Mouse (Mus musculus): ENCODE results near the gene Rfc4.
"Not testable (repeated sequence)": the region's sequence is repeated elsewhere in the genome, so short reads cannot be mapped to it uniquely, and the experiment has no call there.

Gene Rfc4

DNA sequence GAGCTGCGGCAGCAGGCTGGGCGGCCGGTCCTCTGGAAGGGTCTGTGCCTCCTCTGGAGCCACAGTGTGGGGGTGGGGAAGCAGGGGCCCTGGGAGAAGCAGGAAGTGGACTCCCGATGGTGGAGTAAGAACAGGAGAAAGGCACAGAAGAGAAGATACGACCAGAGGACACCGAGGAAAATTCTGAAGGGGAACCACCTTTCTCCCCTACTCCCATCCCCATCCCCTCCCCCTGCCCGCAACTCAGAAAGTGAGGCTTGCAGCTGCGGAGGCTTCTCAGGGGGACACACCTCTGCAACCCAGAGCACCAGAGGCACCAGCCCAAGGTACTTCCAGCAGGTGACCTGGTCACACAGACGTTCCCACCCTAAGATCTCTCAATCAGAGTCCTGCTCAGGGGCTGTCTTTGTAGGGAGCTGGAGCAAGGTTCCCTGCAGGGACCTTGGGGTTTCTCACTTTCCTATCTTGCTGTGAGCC is 27.4 kb downstream of the Rfc4 start:
- no peak for DNase-seq

- no peak for DNase-seq
Measured at GRCm38 (mm10) chr16:23099632-23100031, 27.9 kb downstream of the Rfc4 start.

GRCm38 (mm10) chr16:23098105-23098452 is 29.5 kb downstream of the Rfc4 start:
- not testable (repeated sequence) for DNase-seq

DNA sequence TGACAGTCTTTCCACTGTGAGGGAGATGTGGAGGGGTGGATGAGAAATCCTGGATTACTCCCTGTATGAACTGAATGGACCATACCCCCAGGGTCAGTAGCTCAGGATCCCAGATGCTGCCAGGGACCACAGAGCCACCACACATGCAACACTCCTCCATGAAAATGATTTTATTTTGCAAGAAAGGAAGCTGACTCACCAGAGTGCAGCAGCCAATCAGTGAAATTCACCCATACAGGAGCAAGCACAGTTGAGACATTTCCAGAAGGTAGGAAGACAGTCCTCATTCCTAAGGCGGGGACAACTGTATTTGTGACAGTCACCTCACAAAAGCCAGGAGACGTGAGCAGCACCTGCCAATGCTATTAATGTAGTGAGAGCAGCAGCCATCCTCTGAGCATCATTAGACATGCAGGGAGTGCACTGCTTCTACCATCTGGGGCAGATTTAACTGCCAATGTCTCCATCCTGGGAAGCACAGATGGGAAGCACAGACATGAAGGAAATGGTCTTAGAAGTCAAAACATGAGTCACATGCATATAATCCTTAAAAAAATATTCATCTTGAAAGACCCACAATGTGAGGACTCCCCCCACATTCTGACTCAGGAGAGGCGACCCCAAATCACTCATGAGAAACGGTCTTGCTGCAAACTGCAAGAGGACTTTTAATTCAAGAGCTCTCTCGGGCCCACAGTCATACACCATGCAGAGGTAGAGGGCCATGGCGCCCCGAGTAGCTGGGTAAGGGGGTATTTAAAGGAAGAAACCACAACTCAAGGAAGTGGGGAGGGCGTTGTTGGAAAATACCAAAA is 30.0 kb downstream of the Rfc4 start:
- not testable (repeated sequence) for DNase-seq

GRCm38 (mm10) chr16:23096886-23097285 is 30.7 kb downstream of the Rfc4 start:
- not testable (repeated sequence) for DNase-seq

GRCm38 (mm10) chr16:23095581-23095980 is 32.0 kb downstream of the Rfc4 start:
- not testable (repeated sequence) for DNase-seq

DNA sequence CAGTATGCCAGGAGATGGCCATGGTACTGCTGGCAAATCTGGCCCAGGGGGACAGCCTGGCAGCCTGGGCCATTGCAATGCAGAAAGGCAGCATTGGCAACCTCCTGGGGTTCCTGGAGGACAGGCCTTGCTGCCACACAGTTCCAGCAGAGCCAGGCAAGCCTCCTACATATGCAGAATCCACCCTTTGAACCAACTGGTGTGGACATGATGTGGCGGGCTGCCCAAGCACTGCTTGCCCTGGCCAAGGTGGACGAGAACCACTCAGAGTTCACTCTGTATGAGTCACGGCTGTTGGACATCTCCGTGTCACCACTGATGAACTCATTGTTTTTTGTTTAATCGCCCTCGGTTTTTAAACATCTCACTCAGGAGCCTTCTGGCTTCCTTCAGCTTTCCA is 33.4 kb downstream of the Rfc4 start:
- no peak for DNase-seq

- peak in 1 of 2 experiments; percentile 24 for DNase-seq
Measured at GRCm38 (mm10) chr16:23093321-23093953, 34.1 kb downstream of the Rfc4 start.

- DNase-seq, result not testable (repeated sequence)
Measured at GRCm38 (mm10) chr16:23091345-23091744, 36.2 kb downstream of the Rfc4 start.

GRCm38 (mm10) chr16:23088491-23088890 is 39.0 kb downstream of the Rfc4 start:
- DNase-seq, result not testable (repeated sequence)

GRCm38 (mm10) chr16:23087712-23088111 is 39.8 kb downstream of the Rfc4 start:
- not testable (repeated sequence) for DNase-seq

GRCm38 (mm10) chr16:23087159-23087558 is 40.4 kb downstream of the Rfc4 start:
- not testable (repeated sequence) for DNase-seq

DNA sequence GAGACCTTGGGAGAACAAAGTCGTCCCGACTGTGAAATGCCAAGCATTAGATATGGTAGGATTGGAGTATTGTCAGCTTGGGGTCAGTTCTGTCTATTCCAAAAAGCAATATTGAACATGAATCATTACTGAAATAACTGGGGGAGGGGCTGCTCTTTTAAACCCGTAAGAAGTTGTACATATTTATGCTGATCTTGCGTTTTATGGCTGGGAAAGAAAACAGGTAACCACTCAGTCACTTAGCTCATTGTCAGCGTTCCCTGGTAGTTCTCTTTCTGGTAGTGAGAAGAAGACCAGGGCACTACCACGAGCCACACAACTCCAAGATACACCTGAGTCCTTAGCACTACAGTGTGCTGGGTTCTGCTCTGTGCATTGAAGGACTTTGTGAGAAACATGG is 50.0 kb downstream of the Rfc4 start:
- not testable (repeated sequence) for DNase-seq

All from cerebellum, postnatal 36 days (tissue).